Mouse (Mus musculus) Patski (cell line): ENCODE results near the gene Prrt1. TPM values are rescaled to one million over a fixed set of nuclear protein-coding genes. Genes with fewer than 3 reads are reported as not detected.

Experiments
- ATAC-seq: fragments of 100-300 bp; one replicate; pipeline ENCODE4 v1.8.0; 2021
- CTCF ChIA-PET: fragments of 350-600 bp; sonication (Branson Sonifier 250); formaldehyde crosslinking; loops from one replicate; lab custom pipeline; 2022; ENCODE audit warnings: inconsistent platforms; lab: Charles Lee
- POLR2A ChIA-PET: fragments of 350-600 bp; sonication (Branson Sonifier 250); formaldehyde crosslinking; loops from one replicate; lab custom pipeline; 2022; ENCODE audit warnings: antibody characterized with exemption, inconsistent platforms; lab: Charles Lee
- DNase-seq: peaks from one replicate; pipeline ENCODE4 v3.0.0-alpha.2; 2011; ENCODE audit warnings: low read depth, low spot score
- H3K27me3 ChIP-seq: fragments of 371-371 bp; one replicate; pipeline ENCODE4 v1.5.1; 2021
- CTCF ChIP-seq: fragments of 100-300 bp; IDR thresholded peaks from one replicate; pipeline ENCODE4 v1.5.1; 2021
- in situ Hi-C: fragments of 300-500 bp; cut with MboI; formaldehyde crosslinking; loops from 3 replicates; pipeline ENCODE4 v1.11.1; 2018; ENCODE audit warnings: low pct_unique_long_range_greater_than_20kb, mixed read lengths
- polyA plus RNA-seq: library from polyadenylated mRNA; unstranded; gene quantifications from one replicate; pipeline ENCODE4 v1.2.3, GENCODE M21; 2021

Prrt1 gene
- polyA plus RNA-seq, 1 experiment from 2014 or later, result 6.7 TPM

DNA sequence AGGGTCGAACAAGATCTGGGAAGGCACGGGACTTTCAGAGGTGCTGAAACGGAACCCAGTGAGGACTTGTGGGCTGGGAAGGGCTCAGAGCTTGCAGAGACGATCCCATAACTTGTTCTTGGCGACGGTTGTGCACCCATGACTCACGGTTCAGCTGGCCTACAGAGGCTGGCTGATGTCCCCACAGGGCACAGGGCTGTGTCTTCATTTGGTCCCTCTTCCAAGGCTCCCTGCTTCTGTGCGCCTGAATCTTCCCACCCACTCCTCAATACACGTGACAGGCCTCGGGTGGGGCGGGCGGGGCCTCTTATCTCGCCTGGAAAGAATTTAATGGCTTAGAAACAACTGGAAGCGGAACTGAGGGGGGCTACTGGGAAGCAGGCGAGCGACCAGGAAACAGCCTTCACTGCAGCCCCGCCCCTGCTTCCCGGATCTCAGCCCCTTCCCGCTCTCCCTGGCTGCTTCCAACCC is 31.8 kb downstream of the Prrt1 start:
- no peak for TF ChIP-seq CTCF
- no peak for DNase-seq
- ChIA-PET CTCF (no interaction called here), POLR2A (interaction anchor here (1.1 kb wide), 1 partner anchor 20 kb away, joined by 4 read pairs; no protein-coding TSS in a partner anchor)
- in situ Hi-C loops, result loop anchor here (5.0 kb wide), 1 partner anchor 36 kb away; no protein-coding TSS in a partner anchor
- peaks cover 5% of the 10 kb centered on the region for H3K27me3 ChIP-seq
- ATAC-seq, result no peak

DNA sequence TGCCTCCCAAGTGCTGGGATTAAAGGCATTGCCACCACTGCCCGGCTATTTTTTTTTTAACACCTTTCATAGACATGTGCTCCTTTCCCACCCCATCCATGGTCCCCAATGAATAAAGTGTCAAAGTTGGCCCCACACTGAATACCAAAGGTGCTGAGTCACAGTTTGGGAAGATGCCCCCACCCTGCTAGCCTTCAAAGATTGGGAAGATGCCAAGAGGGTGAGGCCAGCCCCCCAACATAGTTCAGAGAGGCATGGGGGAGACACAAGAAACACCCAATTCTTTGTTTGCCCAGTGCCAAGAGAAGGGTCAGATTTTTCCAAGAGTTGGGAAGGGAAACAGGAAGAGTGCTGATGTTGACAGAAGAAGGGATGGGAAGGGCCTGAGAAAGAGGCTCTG is 33.1 kb downstream of the Prrt1 start:
- POLR2A ChIA-PET, result no interaction called here
- CTCF ChIA-PET, result no interaction called here

DNA sequence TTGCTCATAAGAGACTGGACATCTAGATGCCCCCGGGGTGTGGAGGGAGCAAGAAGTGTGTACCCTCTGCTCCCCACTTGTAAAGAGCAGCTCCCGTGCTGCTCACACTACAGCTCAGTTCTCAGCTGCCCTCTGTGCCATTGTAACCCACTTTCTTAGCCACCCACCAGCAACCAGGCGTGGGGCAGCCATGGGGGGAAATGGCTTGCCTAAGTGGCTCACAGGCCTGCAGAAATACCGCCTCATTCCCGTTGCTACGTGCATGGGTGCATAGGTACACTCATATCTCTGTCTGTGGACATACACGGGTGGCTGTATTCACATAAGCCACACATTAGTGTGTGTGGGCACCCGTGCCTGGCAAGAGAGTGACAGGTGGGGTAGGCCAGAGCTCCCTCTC is 33.6 kb downstream of the Prrt1 start:
- no peak for ATAC-seq
- no peak for TF ChIP-seq CTCF
- in situ Hi-C loops, result loop anchor here (5.0 kb wide), 1 partner anchor 34 kb away; no protein-coding TSS in a partner anchor
- ChIA-PET POLR2A (no interaction called here), CTCF (no interaction called here)
- peaks cover 5% of the 10 kb centered on the region for H3K27me3 ChIP-seq
- no peak for DNase-seq

More for the DNA sequence above, 33.1 kb downstream of the Prrt1 start:
- H3K27me3 ChIP-seq, result peaks cover 5% of the 10 kb centered on the region
- TF ChIP-seq CTCF, result no peak
- DNase-seq (no peak), ATAC-seq (no peak)
- in situ Hi-C loops, result loop anchor here (5.0 kb wide), 1 partner anchor 35 kb away; no protein-coding TSS in a partner anchor

DNA sequence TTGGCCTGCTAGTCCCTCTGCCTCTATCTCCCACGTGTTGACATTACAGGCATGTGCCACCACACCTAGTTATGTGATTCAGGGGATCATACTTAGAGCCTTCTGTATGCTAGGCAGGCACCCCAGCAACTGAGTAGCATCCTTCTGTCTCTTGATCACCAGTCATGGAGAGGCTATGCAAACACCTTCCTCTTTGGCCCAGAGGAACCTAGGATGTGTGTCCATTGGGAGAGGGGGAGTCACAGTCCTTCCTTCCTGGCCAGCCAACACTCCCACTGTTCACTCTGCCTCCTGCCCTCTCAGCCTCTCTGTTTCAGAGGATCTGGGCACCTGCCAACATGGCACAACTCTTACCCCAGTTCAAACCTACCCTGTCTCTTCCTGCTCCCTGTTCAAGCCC is 34.2 kb downstream of the Prrt1 start:
- H3K27me3 ChIP-seq, result peaks cover 5% of the 10 kb centered on the region
- ATAC-seq, result no peak
- DNase-seq, result no peak
- in situ Hi-C loops, result loop anchor here (5.0 kb wide), 1 partner anchor 34 kb away; no protein-coding TSS in a partner anchor
- ChIA-PET POLR2A (no interaction called here), CTCF (no interaction called here)
- no peak for TF ChIP-seq CTCF

DNA sequence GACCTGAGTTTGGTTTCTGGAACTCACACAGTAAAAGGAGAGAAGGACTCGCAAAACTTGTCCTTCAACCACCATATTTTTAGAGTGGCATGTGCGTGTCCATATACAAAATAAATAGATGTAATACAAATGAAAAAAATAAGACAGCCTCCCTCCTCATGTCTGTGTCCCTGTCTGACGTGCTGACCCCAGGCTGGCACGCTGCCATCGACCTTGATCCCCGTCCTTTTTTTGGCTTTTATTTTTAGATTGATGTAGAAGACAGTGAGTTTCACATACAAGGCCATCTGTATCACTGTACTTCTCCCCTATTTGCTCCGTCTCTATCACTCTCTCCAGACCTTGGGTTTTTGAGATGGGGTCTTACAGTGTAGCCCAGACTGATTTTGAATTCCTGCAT is 35.1 kb downstream of the Prrt1 start:
- POLR2A ChIA-PET, result interaction anchor here (0.6 kb wide), 1 partner anchor 9 kb away, joined by 3 read pairs; no protein-coding TSS in a partner anchor
- CTCF ChIA-PET, result no interaction called here
- peaks cover 5% of the 10 kb centered on the region for H3K27me3 ChIP-seq
- no peak for ATAC-seq
- in situ Hi-C loops, result loop anchor here (5.0 kb wide), 1 partner anchor 33 kb away; no protein-coding TSS in a partner anchor
- DNase-seq, result no peak
- TF ChIP-seq CTCF, result no peak

DNA sequence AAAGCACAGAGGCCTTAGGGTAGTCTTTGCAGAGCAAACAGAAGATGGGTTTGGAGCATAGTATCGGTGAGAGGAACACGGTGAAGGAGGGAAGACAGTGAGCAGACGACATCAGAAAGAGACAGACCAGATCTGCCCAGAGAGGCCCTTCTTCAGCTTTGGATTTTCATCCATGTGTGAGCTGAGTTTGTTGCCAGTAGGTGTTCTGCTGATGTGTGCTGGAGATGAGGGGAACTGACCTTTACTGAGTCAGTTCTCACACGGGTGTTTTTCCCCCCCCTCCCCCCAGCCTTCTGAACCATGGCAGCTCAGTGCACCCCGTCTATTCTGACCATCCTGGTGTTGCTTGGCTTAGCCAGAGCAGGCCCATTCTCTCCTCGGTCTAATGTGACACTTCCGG is 40.9 kb downstream of the Prrt1 start, which contains the start of gene Tnxb:
Gene Tnxb, plus strand, starts transcription at position 301 of the 400 bp plus-strand sequence.
- in situ Hi-C loops, result no loop called here
- TF ChIP-seq CTCF, result no peak
- peaks cover 48% of the 10 kb centered on the region for H3K27me3 ChIP-seq
- ATAC-seq, result no peak
- CTCF ChIA-PET, result no interaction called here
- DNase-seq, result no peak
- POLR2A ChIA-PET, result no interaction called here

DNA sequence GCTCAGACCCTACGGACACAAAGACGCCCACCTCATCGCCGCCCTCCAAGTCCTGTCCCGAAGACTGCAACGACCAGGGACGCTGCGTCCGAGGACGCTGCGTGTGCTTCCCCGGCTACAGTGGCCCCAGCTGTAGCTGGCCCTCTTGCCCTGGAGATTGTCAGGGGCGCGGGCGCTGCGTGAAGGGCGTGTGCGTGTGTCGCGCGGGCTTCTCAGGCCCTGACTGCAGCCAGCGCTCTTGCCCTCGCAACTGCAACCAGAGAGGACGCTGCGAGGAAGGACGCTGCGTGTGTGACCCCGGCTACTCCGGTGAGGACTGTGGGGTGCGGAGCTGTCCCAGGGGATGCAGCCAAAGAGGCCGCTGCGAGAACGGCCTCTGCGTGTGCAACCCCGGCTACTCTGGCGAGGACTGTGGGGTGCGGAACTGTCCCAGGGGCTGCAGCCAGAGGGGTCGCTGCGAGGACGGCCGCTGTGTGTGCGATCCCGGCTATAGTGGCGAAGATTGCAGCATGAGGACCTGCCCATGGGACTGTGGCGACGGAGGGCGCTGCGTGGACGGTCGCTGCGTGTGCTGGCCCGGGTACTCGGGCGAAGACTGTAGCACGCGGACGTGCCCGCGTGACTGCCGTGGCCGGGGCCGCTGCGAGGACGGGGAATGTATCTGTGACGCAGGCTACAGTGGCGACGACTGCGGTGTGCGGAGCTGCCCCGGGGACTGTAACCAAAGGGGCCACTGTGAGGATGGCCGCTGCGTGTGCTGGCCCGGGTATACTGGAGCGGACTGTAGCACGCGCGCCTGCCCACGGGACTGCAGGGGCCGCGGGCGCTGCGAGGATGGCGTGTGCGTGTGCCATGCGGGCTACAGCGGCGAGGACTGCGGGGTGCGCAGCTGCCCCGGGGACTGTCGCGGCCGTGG is 42.1 kb downstream of the Prrt1 start:
- ChIA-PET POLR2A (no interaction called here), CTCF (no interaction called here)
- no peak for TF ChIP-seq CTCF
- DNase-seq (no peak), ATAC-seq (no peak)
- peaks cover 46% of the 10 kb centered on the region for H3K27me3 ChIP-seq
- in situ Hi-C loops, result no loop called here

DNA sequence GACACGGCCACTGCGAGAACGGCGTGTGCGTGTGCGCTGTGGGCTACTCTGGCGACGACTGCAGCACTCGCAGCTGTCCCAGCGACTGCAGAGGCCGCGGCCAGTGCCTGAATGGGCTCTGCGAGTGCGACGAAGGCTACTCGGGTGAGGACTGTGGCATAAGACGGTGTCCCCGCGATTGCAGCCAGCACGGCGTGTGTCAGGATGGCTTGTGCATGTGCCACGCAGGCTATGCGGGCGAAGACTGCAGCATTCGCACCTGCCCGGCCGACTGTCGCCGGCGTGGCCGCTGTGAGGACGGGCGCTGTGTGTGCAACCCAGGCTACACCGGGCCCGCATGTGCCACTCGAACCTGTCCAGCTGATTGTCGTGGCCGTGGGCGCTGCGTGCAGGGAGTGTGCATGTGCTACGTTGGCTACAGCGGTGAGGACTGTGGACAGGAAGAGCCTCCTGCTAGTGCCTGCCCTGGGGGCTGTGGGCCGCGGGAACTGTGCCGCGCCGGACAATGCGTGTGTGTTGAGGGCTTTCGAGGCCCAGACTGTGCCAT is 43.0 kb downstream of the Prrt1 start:
- ChIA-PET CTCF (no interaction called here), POLR2A (no interaction called here)
- peaks cover 46% of the 10 kb centered on the region for H3K27me3 ChIP-seq
- TF ChIP-seq CTCF, result no peak
- in situ Hi-C loops, result no loop called here
- no peak for ATAC-seq
- no peak for DNase-seq

DNA sequence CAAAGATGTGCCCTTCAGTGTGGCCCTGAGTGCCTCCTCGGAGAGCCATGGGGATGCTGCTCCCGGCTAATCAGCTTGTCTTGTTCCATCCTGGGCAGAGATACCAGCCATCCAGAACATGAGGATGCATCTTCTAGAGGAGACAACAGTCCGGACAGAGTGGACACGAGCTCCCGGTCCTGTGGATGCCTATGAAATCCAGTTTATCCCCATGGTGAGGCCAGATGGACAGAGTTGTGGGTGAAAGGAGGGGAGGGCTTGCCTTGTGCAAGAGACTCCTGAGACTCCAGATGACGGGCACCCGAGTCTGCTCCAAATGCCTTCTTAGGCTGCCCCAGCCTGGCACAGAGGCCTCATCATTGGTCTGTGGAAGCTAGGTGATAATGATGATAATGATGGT is 43.8 kb downstream of the Prrt1 start:
- no peak for TF ChIP-seq CTCF
- in situ Hi-C loops, result no loop called here
- ChIA-PET POLR2A (no interaction called here), CTCF (no interaction called here)
- ATAC-seq, result no peak
- peaks cover 46% of the 10 kb centered on the region for H3K27me3 ChIP-seq
- DNase-seq, result no peak

DNA sequence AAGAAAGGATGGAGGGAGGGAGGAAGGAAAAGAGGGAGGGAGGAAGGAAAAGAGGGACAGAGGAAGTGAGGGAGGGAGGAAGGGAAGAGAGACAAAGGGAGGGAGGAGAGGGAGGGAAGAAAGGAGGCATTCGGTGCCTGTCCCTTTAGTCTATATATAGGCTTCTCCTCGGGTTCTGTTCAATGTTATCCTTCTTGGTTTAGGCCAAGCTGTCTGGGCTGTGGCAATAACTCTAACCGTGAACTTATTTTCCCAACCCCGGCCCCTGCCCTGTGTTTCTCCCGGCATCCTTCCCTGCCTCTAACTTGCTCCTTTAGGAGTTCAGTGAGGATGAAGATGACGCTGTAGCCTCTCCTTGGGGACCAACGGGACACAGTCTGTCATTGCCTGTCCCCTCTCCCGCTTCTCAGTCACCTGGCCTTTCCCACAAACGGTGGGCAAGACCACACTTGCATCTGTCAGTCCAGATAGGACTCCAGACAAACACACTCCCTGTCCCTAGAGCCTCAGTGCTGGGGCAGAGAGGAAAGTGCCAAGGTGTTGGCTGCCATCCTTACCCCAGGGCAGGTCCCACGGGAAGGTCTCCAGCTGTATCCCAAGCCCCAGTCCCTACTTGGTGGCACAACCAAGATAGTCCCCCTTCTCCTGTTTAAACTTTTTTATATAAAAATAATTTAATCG is 45.3 kb downstream of the Prrt1 start:
- ChIA-PET CTCF (interaction anchor here (1.3 kb wide), 1 partner anchor 19 kb away, joined by 3 read pairs; no protein-coding TSS in a partner anchor), POLR2A (no interaction called here)
- DNase-seq (no peak), ATAC-seq (no peak)
- H3K27me3 ChIP-seq, result peaks cover 46% of the 10 kb centered on the region
- in situ Hi-C loops, result no loop called here
- no peak for TF ChIP-seq CTCF
